Mouse (Mus musculus) lung, postnatal 0 days (tissue): ENCODE data around the gene Proser1.

Experiments used
- CTCF ChIP-seq: IDR thresholded peaks from 2 replicates; pipeline ENCODE4 v1.5.1; 2016; ENCODE audit warnings: antibody characterized with exemption, mild to moderate bottlenecking
- EP300 ChIP-seq: IDR thresholded peaks from 2 replicates; pipeline ENCODE4 v1.6.1; 2016; ENCODE audit warnings: antibody characterized with exemption, mild to moderate bottlenecking, control low read depth

GRCm38 (mm10) chr3:53478419-53479046 is 15.1 kb downstream of the Proser1 start:
- no peak for TF ChIP-seq EP300
- no peak for TF ChIP-seq CTCF
